Mouse (Mus musculus) lung, embryonic 16.5 days (tissue): Measurements from ENCODE around the gene A930033H14Rik. TPM values are rescaled to one million over a fixed set of nuclear protein-coding genes. Genes with fewer than 3 reads are reported as not detected.

Source experiments
- ATAC-seq: fragments of 200-750 bp; cut with Nextera tagmentation; 2 replicates; pipeline ENCODE4 v1.8.0; 2017; ENCODE audit warnings: low read depth, mild to moderate bottlenecking, moderate library complexity
- H3K27ac ChIP-seq: fragments of 300-500 bp; sonication (generic); 2 replicates; pipeline ENCODE4 v1.5.1; 2014; ENCODE audit warnings: mild to moderate bottlenecking, control low read depth, low read length
- H3K27me3 ChIP-seq: fragments of 300-500 bp; sonication (generic); 2 replicates; pipeline ENCODE4 v1.6.1; 2014; ENCODE audit warnings: low read depth, low read length, mixed read lengths; ENCODE audit not compliant: control insufficient read depth, insufficient read depth
- H3K36me3 ChIP-seq: fragments of 300-500 bp; sonication (generic); 2 replicates; pipeline ENCODE4 v1.6.1; 2014; ENCODE audit warnings: low read length; ENCODE audit not compliant: control insufficient read depth, insufficient read depth
- H3K4me1 ChIP-seq: fragments of 300-500 bp; sonication (generic); replicated peaks from 2 replicates; pipeline ENCODE4 v1.6.1; 2014; ENCODE audit warnings: low read length, mixed read lengths; ENCODE audit not compliant: control insufficient read depth, insufficient read depth
- H3K4me2 ChIP-seq: fragments of 300-500 bp; sonication (generic); 2 replicates; pipeline ENCODE4 v1.6.1; 2014; ENCODE audit warnings: low read depth, low read length, control low read depth
- H3K4me3 ChIP-seq: fragments of 300-500 bp; sonication (generic); 2 replicates; pipeline ENCODE4 v1.5.1; 2014; ENCODE audit warnings: mild to moderate bottlenecking, low read length, control low read depth
- H3K9ac ChIP-seq: fragments of 300-500 bp; sonication (generic); 2 replicates; pipeline ENCODE4 v1.6.1; 2014; ENCODE audit warnings: low read length, control low read depth
- H3K9me3 ChIP-seq: fragments of 300-500 bp; sonication (generic); 2 replicates; pipeline ENCODE4 v1.6.1; 2016; ENCODE audit warnings: low read length; ENCODE audit not compliant: control insufficient read depth
- WGBS: fragments of 180-500 bp; shearing (Covaris S2); extraction: QIAGEN DNeasy Blood & Tissue Kit; methylation state at CpG from one replicate; pipeline ENCODE4 v1.1.7; 2014; 5-methylcytosine and 5-hydroxymethylcytosine counted together
- polyA plus RNA-seq: library from polyadenylated mRNA; unstranded; fragments of >200 nt; fragmentation: Nextera tagmentation; extraction: Ambion mirVana; gene quantifications from 2 replicates; pipeline ENCODE4 v1.2.1, GENCODE M21; 2015

The A930033H14Rik gene
- polyA plus RNA-seq, 1 experiment from 2014 or later, result 1.5 TPM

DNA sequence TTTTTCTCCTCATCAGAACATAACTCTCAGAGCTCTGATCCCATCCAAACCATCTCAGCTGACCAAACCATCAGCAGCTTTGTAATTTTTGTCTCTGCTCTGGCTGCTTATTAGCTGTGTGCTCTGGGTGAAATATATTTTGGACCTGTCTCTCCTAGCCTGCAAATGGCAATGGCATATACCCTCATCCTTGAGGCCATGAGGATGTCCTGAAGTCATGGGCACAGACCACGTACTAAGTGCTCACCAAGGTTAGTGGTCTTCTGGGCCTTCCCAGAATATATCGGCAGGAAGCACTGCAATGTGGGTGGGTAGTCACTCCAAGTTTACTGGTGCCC lies 6.4 kb upstream of the A930033H14Rik start:
- no peak overlapping the region for H3K4me3 ChIP-seq
- no peak for ATAC-seq
- H3K36me3 ChIP-seq, result 0 out of 2 replicates have a peak, but pooled peaks cover 4% of the 10 kb centered on the region
- H3K27me3 ChIP-seq, result no peaks in the 10 kb centered on the region
- no peaks in the 10 kb centered on the region for H3K9me3 ChIP-seq
- no peak overlapping the region for H3K27ac ChIP-seq
- H3K9ac ChIP-seq, result no peak overlapping the region
- H3K4me1 ChIP-seq, result peaks cover 2% of the 10 kb centered on the region; the same call in 1 of the 2 replicates
- whole genome bisulfite sequencing, result 97% methylated on average over 2 of the region's 2 CpGs
- H3K4me2 ChIP-seq, result no peak overlapping the region

DNA sequence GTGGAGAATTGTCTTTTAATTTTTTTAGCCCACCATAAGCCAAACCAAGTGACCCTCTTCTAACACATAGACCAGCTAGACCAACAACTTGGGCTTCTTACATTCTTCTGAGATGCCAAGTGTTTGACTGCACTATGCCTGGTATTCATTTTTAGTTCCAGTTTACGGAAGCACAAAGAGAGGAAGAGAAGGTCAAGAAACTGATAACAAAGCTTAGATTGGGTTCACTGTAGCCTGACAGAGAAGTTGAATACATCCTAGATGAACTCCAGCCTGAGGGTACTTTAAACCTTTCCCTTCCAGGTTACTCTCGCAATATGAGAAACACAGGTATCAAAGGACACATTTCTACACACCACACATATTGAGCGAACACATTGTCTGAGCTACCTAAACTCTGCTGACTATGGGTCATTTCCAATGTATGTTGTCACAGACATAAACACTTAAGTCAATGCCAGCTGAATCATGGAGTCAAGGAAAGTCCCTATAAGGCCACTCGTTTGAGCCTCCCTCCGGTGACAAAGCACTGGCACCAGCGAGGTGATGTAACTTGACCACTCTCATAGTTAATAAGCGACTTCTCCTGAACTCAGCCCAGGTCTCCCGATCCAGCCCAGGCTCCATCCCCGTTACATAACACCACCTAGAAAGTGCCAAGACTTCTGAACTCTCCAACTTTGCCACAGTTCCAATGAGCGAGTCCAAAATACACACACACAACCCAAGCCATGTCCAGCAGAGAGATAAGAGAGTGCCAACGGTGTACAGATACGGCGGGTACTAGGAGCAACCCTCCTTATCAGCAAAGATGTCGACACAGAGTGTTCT lies 5.8 kb upstream of the A930033H14Rik start:
- Histone ChIP-seq H3K4me3 (no peak overlapping the region), H3K4me1 (peaks cover 7% of the 10 kb centered on the region), H3K27me3 (no peaks in the 10 kb centered on the region), H3K27ac (no peak overlapping the region), H3K9ac (no peak overlapping the region), H3K4me2 (no peak overlapping the region), H3K36me3 (0 out of 2 replicates have a peak, but pooled peaks cover 4% of the 10 kb centered on the region), H3K9me3 (no peaks in the 10 kb centered on the region)
- 57% methylated on average over 14 of the region's 14 CpGs for WGBS
- ATAC-seq, result no peak

GRCm38 (mm10) chr10:69217127-69217690 lies 4.3 kb upstream of the A930033H14Rik start:
- peaks cover 8% of the 10 kb centered on the region for H3K4me1 ChIP-seq
- H3K36me3 ChIP-seq, result 0 out of 2 replicates have a peak, but pooled peaks cover 4% of the 10 kb centered on the region
- no peaks in the 10 kb centered on the region for H3K9me3 ChIP-seq
- no peaks in the 10 kb centered on the region for H3K27me3 ChIP-seq
- no peak overlapping the region for H3K4me3 ChIP-seq
- ATAC-seq, result no peak
- no peak overlapping the region for H3K9ac ChIP-seq
- H3K27ac ChIP-seq, result no peak overlapping the region
- 94% methylated on average over 4 of the region's 4 CpGs for WGBS
- no peak overlapping the region for H3K4me2 ChIP-seq

- Histone ChIP-seq H3K27me3 (no peaks in the 10 kb centered on the region), H3K9ac (peak overlapping the region; percentile 96), H3K9me3 (no peaks in the 10 kb centered on the region), H3K4me2 (peak overlapping the region; percentile 96), H3K4me1 (peaks cover 14% of the 10 kb centered on the region), H3K4me3 (peak overlapping the region; percentile 85), H3K27ac (peak overlapping the region; percentile 98), H3K36me3 (0 out of 2 replicates have a peak, but pooled peaks cover 4% of the 10 kb centered on the region)
- ATAC-seq, result no peak
- 9% methylated on average over 5 of the region's 5 CpGs for WGBS
These were observed 1.1 kb upstream of the A930033H14Rik start for GRCm38 (mm10) chr10:69213986-69214385.

GRCm38 (mm10) chr10:69213451-69213877 lies 566 bp upstream of the A930033H14Rik start:
- Histone ChIP-seq H3K9ac (peak overlapping the region; percentile 96), H3K9me3 (no peaks in the 10 kb centered on the region), H3K4me1 (peaks cover 14% of the 10 kb centered on the region), H3K27me3 (no peaks in the 10 kb centered on the region), H3K4me3 (peak overlapping the region; percentile 85), H3K36me3 (0 out of 2 replicates have a peak, but pooled peaks cover 4% of the 10 kb centered on the region), H3K27ac (peak overlapping the region; percentile 98), H3K4me2 (peak overlapping the region; percentile 96)
- WGBS, result 1% methylated on average over 21 of the region's 21 CpGs
- peak; percentile 50 for ATAC-seq

DNA sequence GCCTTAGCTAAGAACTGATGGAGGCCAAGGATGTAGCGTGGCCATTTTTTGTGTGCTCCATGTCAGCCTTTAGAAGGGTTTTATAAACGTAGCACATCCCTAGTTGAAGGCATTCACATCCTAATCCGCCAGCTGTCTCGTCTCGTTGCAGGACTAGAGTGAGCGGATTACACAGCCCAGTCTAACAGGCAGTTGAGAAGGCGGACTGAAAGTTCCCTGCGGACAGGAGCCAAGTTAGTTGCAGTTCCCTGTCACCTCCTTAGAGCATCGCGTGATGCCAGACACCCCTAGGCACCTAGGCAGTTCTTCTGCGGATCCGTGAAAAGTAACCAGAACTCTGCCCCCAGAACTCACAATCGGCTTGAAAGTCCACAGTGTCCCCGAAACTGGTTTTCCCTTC lies 922 bp downstream of the A930033H14Rik start:
- peak overlapping the region; percentile 98 for H3K27ac ChIP-seq
- peak overlapping the region; percentile 96 for H3K4me2 ChIP-seq
- peak; percentile 26; the same call in 1 of the 2 replicates for ATAC-seq
- peak overlapping the region; percentile 96 for H3K9ac ChIP-seq
- H3K27me3 ChIP-seq, result no peaks in the 10 kb centered on the region
- 0 out of 2 replicates have a peak, but pooled peaks cover 4% of the 10 kb centered on the region for H3K36me3 ChIP-seq
- H3K4me3 ChIP-seq, result peak overlapping the region; percentile 85
- H3K4me1 ChIP-seq, result peaks cover 14% of the 10 kb centered on the region
- whole genome bisulfite sequencing, result 2% methylated on average over 14 of the region's 14 CpGs
- no peaks in the 10 kb centered on the region for H3K9me3 ChIP-seq

DNA sequence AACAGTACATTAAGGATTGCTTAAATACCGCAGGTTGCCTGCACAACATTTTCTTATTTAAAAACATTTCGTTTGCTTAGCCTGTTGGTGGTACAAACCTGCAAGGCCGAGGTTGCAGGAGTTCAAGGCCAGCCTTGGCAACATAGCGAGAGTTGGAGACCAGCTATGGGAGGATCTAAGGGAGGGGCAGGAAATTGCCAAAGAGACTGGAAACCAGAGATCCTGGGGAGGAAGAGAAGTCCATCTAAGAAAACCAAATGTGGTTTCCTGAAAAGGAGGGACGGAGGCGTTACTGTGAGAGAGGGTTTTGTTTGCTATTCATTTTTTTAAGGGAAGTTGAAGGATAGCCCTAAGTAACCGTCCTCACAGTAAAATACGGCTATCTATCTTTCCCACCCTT lies 1.3 kb downstream of the A930033H14Rik start:
- Histone ChIP-seq H3K9ac (peak overlapping the region; percentile 96; the same call in 1 of the 2 replicates), H3K4me2 (peak overlapping the region; percentile 96), H3K4me1 (peaks cover 14% of the 10 kb centered on the region), H3K9me3 (no peaks in the 10 kb centered on the region), H3K27me3 (no peaks in the 10 kb centered on the region), H3K27ac (peak overlapping the region; percentile 98; the same call in 1 of the 2 replicates), H3K36me3 (0 out of 2 replicates have a peak, but pooled peaks cover 4% of the 10 kb centered on the region), H3K4me3 (peak overlapping the region; percentile 85)
- ATAC-seq, result no peak
- 38% methylated on average over 8 of the region's 8 CpGs for WGBS

DNA sequence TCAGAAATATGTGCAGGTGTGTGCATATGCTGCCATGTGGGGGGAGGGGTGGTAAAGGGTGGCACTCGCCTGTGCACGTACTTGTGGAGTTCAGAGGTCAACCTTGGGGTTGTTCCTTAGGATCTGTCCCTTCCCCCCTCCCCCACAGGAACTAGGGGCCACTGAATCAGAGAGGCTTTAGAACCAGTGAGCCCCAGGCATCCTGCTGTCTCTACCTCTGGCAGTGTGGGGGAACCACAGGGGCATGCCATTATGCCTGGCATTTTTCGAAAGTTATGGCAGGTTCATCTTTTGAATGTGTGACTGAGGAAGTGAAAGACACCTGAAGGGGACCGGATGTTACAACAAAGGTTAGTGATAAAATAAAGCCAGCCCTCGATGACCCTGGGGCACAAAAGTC lies 2.2 kb downstream of the A930033H14Rik start:
- Histone ChIP-seq H3K36me3 (no peaks in the 10 kb centered on the region), H3K9ac (no peak overlapping the region), H3K4me1 (peaks cover 14% of the 10 kb centered on the region), H3K4me3 (no peak overlapping the region), H3K4me2 (no peak overlapping the region), H3K27me3 (no peaks in the 10 kb centered on the region), H3K9me3 (no peaks in the 10 kb centered on the region), H3K27ac (no peak overlapping the region)
- ATAC-seq, result no peak
- WGBS, result 79% methylated on average over 5 of the region's 5 CpGs

GRCm38 (mm10) chr10:69210006-69210405 lies 2.9 kb downstream of the A930033H14Rik start:
- Histone ChIP-seq H3K9ac (no peak overlapping the region), H3K27me3 (no peaks in the 10 kb centered on the region), H3K4me3 (no peak overlapping the region), H3K27ac (no peak overlapping the region), H3K9me3 (no peaks in the 10 kb centered on the region), H3K4me1 (peaks cover 14% of the 10 kb centered on the region), H3K4me2 (no peak overlapping the region), H3K36me3 (no peaks in the 10 kb centered on the region)
- ATAC-seq, result no peak
- whole genome bisulfite sequencing, result 96% methylated on average over 10 of the region's 10 CpGs
